Mouse (Mus musculus) cerebellum, adult 9-10 months (tissue): Measurements from ENCODE around the gene Slc16a8.
"Not testable (repeated sequence)": the region's sequence is repeated elsewhere in the genome, so short reads cannot be mapped to it uniquely, and the experiment has no call there.

Experiments
- DNase-seq: peaks from one replicate; pipeline ENCODE4 v3.0.0; 2022

The Slc16a8 gene

DNA sequence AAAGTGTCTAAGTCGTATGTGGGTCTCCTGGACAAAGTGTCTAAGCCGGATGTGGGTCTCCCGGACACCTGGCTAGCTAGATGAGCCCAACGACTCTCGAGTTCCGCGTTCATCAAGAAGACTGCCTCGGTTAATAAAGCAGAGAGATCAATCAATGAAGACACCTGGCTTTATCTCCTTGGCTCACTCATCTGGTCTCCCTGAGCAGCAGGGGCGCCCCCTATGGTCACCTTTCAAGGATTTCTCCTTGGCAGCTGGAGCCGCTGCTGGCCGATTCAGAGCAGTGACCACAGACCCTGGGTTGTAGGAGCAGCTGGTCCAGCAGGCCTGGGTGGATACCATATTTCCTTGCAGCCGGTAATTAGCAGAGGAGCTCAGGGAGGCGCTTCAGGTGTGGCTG, 7.8 kb upstream of the Slc16a8 start:
- DNase-seq = no peak

DNA sequence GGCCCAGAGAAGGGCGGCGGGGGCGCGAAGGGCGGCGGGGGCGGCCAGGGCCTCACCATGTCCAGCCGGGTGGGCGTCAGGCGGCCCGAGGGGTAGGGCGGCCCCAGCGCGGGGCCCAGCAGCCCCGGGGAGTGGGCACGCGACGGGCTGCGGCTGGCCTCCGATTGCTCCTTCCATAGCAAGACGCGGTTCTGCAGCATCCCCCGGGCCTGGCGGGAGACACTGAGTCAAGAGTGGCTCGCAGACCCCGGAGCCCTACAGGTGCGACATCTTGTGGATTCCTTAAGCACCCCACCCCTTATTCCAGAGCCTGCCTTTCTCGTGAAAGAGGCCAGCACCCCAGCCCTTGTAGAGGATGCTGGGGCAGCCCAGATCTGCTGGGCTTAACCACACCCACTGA, 7.2 kb upstream of the Slc16a8 start:
- DNase-seq = no peak

DNA sequence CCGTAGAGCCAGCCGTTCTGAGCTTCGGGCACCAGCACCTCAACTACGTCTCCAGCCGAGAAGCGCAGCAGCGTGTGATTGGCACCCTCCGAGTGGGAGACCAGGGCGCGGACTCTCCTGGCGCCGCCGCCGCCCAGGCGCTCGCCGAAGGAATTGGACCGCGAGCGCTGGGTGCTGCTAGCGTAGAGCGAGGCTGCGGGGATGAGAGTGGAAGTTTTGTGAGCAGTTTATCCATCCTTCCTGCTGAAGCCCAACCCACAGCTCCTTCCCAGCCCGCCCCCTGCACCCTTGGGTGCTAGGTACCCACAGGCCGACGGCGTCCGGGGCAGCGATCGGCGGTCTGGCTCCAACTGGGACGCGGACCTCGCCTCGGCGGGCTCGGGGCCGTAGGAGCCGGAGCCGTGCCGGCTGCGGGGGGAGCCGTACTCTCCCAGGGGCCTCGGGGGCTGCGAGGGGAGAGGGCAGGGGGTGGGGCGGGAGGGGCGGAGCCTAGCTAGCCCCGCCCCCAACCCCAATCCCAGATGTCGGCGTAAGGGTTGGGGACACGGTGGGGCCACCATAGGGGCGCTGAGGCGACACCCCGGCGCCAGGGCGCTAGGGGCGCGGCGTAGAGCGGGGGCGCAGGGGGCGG, 6.6 kb upstream of the Slc16a8 start:
- no peak for DNase-seq

DNA sequence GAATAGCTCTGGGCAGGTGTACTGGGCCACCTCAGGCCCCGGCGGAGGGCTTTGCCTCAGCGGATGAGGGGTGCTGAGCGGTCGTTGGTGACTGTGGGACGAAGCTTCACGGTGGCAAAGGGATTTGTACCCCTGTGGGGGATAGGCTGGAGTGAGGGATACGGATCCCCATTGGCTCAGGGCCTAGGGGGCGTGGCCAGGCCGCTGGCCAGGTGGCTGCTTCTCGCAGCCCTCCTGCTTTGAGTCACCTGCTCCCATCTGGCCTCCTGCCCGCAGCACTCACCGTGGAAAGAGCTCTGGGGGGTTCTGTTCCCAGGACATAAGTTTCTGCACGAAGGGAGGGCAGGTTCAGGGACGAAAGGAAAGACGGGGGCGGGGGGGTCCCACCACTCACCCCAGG, 4.0 kb upstream of the Slc16a8 start:
- DNase-seq = no peak

DNA sequence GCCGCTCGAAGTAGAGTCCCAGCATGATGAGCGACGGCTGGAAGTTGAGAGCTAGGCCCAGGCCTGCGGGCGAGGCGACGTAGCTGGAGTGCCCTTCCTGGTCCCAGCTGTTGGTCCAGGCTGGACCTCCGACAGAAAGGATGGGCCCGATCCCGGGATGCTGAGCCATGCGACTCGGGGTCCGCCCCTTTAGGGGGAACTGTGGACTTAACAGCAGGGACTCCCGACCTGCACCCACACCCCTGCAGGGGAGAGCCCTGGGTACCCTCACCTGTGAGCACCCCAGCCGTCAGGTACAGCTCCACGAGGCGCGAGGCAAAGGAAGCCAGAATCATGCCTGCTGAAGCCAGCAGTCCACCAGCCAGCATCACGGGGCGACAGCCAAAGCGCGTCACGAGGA, 2.0 kb downstream of the Slc16a8 start:
- DNase-seq = no peak

DNA sequence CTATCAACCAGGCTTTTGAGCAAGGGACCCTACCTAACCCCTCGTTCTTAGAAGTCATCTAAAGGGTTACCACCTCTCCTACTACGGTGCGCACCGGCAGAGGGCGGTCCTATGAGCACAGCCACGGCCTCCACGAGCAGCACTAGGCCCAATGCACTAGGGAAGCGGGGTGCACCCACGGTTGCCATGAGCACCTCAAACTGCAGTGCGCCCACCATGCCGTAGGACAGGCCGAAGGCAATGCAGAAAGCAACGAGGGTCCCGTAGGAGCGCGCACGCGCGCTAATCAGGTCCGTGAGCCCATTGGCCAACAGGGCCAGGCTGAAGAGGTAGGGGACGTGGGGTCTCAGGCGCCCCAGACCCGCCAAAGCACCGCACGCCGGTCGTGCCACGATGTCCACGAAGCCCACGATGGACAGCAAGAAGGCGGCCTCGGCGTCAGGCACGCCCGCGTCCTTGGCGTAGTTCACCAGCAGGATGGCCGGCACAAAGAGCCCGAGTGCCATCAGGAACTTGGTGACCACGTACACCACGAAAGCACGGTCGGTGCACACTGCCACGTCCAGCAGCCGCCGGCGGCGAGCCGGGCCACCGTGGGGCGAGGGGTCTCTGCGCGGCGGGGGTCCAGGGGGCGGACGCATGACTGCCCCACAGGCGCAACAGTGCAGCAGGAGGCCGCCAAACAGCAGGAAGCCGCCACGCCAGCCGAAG, 2.6 kb downstream of the Slc16a8 start:
- DNase-seq = no peak

DNA sequence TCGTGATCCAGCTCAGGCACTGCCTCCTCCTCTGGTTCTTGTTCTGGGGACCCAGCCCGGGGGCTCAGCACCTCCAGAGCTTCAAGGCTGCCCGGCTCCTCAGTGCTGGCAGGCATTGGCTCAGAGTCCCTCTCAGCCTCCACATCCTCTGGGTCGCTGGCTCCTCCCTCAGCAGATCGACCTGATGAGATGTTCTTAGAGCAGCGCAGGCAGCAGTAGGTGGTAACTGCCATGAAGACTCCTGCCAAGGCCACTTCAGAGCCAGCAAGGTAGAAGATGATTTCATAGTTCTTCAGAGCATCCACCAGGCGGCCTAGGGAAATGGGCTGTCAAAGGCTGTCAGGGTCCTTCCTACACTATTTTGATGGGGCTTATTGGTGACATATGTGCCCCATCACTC, 3.4 kb downstream of the Slc16a8 start:
- no peak for DNase-seq

DNA sequence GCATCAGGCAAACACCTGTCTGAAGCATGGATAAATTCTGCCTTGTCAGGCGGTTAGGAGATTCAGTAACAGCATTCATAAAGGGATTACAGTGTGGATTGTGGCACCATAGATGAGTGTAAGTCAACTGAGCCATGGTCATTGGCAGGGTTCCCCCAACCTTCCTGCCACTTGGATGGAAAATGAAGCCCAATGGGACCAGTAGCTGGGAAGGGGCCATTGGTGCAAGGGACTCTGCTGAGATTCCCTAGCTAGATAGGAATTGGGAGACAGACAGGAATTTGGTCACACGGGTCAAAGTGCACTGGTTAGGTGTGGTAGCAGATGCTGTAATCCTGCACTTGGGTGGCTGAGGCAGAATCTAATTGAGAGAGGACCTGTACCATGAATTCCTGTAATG, 4.3 kb downstream of the Slc16a8 start:
- no peak for DNase-seq

DNA sequence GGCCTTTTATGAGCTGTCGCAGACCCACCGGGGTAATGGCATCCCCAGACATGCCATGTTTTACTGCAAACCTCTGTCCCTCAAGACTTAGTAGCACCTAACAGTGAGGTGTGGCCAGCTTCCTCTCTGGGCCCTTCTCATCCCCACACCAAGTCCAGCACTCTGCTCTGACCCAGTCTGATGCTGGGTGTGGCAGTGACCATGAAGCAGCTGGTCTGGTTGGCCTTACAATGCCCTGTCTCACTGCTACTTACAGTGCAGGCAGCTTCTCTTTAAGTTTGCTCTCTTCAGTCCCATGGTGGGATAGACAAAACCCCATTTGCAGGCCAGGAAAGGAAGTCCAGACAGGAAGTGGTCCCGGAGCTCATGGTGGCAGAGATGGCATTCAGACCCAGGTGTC, 9.2 kb downstream of the Slc16a8 start:
- DNase-seq = no peak

DNA sequence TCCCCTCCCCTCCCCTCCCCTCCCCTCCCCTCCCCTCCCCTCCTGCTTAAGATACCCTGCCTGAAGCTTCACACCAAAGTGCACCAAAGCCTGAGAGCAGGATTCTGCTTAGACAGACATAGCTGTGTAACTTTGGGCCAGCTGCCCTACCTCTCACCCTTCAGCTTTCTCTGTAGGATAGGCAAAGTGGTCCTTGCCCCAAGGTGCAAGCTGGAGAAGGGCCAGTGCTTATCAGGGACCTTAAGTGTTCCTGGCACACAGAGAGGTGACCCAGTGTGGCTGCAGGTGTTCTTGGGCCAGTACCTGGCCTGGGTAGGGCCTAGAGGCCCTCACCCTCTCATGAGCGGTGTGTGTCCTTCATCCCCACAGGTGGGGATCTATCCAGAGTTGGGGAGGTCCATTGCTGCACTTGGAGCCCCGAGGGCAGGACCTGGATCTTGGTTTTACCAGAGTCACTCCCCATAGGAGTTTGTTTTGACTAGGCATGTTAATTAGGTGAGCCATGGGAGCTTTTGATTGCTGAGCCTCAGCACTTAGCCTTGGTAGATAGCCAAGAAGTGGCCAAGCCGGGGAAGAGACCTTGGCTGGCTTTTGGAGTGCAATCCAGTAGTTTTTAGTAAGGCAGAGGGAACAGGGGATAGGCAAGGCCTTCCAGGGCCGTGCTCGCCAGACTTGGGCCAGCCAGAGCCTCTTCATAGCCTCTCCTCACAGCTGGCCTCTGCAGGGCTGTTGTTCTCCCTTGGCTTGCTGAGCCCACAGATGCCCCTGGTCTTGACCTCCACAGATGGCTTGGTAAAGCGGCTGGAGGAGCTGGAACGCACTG, 10.3 kb downstream of the Slc16a8 start:
- no peak for DNase-seq

DNA sequence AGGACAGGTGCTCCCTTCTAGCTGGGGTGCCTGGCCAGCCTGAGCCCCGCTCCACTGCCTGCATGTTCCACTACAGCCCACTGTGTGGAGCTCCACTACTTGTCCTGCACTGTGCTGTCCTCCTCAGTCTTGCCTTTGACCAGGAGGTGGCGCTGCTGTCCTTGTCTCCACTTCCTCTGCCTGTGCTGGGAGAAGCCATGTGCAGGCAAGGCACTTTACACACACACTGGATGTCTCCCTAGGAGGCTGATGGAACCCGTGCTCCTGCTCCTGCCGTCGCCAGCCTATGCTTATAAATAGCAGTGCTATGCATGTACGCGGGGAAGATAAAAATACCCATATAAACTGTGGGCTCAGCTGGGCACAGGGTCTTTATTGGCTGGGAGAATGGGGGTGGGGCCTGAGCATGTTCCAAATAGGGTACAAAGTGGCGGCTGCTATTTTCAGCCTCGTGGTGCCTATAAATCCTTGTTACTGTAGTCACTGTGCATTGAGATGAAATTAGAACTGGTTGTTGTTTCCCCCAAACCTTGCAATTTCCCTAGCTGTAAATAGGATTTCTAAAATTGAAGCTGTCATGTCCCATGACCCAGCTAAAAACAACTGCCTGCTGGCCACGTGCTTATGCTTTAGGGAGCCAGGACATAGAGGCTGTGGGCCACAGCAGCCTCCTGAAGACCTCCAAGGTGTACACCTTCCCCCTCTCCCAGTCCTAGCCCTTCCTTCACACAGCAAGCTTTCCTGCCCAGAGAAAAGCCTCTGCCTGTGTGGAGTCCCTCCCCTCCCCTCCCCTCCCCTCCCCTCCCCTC, 11.1 kb downstream of the Slc16a8 start:
- DNase-seq = peak; percentile 94

DNA sequence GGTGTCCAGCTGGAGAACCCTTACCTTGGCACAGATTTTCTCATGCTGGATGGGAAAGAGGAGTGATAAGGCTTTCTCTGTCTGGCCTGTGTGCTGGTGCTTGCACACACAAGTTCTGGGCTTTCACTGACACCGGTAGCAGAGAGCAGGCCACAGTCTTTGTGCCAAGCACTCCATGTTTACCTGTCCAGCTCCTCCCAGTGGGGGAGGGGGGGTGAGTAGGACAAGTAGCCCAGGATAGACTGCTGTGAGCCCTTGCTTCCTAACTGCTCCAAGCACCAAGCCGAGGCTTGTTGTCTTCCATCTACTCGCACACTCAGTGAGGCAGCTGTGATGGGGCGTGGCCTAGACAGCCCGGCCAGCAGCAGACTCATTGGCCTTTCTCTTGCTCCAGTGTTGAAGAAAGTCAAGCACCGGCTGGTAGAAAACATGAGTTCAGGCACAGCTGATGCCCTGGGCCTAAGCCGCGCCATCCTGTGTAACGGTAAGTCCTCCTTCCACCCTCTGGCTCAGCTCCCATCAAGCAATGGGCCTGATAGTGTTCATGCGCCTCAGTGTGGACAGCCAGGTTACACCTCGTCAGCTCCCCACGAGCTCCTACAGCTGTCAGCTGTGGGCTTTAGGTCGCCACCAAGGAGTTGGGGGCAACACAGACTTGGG, 11.9 kb downstream of the Slc16a8 start:
- DNase-seq = no peak

DNA sequence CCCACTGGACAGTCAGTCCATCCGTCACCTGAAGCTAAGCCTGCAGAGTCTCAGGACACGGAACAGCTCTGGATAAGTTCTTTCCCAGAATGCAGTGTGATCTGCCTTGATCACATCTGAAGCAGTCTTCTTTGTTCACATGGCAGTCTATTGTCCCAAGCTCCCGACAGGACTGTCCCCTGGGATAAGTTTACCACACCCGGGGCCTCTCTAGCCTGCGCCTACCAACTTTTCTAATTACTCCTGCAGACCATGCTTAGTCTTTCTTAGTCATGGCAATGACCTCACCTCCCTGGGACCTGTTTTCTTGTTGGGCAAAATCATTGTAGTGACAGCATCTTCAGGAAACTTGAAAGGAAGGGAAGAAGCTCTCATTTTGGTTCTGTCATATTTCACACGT, 16.5 kb downstream of the Slc16a8 start:
- no peak for DNase-seq

DNA sequence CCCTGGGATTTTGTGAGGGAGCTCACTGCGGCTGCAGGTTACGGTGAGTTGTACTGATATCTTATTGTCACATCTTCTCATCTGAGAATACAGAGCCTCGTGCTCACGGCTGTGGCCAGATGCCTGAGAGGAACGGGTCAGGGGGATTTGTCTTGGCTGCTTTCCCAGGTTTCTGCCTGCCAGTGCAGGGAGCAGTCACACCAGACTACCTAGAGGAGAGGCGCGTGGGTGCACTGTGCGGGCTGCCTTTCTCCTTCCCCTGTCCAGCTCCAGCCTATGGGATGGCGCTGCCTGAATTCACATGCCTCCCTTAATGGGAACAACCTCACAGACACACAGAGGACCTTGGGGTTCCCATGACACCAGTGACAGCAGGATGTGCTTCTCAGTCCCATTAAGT, 19.3 kb downstream of the Slc16a8 start:
- DNase-seq = no peak

DNA sequence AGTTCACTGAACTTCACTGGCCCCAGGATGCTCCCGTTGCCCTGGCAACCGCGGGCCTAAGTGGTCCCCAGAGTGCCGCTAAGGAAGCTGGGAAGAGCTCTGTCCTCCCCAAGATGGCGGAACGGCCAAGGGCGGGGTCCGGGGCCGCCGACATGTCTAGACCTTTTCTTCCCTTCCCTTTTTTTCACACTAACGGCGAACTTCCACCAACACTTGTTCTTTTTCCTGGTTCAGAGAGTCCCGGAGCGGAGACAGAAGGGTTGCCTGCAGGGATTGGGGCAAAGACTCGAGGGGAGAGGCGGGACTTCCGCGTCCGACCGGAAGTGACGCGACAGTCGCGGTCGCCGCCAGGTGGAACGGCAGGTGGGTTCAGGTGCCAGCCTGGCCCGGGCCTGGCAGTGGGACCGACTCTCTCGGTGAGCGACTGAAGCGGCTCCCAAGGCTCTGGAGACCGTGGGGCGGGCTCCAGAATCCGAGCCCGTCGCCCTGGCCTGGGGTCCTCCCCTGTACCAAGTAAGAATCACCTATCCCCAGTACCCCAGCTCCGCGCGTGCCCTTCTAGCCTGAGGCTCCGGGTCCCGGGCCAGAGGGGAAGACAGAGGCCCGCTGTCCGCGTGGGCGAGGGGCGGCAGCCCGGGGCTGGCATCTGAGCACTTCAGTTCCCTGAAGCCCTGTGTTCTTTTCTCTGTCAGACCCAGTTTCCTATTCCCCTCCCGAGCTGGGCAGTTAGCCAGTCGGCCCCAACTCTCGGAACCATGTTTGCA, 25.3 kb downstream of the Slc16a8 start, which contains the start of the genes Pick1 and Gm49486:
TSS of gene Pick1 (plus strand) at position 116 of the 764 bp plus-strand sequence.
TSS of gene Gm49486 (plus strand) at position 334 of the 764 bp plus-strand sequence.
- DNase-seq = peak; percentile 93

DNA sequence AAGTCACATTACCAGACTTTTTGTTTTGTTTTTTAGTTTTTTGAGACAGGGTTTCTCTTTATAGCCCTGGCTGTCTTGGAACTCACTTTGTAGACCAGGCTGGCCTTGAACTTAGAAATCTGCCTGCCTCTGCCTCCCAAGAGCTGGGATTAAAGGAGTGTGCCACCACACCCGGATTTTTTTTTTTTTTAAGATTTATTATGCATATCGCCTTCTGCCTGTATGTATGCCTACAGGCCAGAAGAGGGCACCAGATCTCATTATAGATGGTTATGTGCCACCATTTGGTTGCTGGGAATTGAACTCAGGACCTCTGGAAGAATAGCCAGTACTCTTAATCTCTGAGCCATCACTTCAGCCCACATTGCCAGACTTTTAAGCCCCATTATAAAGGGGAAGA, 28.8 kb downstream of the Slc16a8 start:
- DNase-seq = not testable (repeated sequence)

DNA sequence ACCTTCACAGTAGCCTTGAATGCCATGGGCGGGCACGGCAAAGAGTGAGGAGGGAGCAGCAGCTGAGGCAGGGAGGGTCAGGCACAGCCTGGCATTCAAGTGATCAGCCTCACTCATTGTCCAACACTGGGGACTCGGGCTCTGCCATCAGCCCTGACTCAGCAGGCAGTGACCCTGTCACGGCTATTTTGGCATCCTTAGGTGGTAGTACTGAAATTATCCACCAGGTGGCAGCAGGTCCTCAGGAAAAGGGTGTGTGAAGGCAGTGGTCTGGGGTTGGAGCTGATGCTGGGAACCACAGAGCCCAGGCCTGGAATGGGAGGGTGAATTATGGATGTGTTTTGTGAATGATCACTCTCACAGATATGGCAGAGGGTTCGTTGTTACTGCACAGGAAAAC, 29.9 kb downstream of the Slc16a8 start:
- peak; percentile 93 for DNase-seq

DNA sequence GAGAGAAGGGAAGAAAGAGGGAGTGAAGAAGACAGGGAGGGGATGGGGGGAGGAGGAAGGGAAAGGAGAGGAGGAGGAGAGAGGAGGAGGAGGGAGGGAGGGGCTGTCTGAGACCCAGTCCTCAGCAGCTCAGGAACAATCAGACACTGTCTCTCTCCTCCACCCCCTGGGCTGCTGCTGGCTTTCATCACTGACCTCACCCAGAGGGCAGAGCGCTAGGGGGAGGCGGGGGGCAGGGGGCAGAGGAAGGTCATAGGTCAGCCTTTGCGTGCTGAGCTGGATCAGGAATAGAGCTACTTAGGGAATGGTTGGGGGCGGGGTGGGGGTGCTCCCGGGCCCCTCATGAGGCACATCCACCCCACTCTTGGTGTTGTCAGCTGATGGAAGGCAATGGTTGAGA, 30.9 kb downstream of the Slc16a8 start:
- DNase-seq = no peak

DNA sequence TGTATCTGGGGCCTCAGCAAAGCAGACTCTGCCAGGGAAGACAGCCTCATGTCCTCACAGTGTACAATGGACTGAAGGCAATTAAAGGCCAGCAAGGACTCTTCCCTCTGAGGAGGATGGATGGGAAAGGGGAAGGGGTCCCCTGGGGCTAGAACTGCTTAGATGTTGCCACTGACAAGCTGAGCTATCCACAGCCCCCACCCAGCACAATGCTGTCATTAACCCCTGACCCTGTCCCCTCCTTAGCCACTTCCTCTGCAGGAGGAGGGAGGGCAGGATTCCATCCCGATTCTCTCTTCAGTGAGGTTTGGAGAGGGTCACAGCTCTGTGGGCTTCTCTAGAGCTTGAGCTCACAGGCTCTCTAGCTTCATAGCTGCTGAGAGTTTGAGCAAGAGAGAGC, 35.0 kb downstream of the Slc16a8 start:
- DNase-seq = no peak

DNA sequence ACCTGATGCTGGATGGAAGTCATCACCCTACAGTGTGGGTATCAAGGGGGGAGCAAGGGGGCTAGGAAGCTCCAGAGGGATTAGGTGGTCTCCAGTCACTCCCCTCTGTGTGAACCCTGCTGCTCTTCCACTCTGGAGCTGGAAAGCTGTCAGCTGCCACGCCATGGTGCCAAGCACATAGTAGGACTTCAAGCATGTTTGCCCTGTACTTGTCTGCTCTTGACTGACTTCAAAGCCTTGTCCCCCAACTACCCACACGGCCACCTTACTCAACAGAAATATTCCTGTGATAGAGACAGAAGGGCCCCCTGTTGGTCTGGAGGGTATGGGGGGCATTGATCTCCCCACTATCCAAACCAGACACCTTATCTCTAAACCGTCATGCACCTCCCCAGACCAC, 38.4 kb downstream of the Slc16a8 start:
- no peak for DNase-seq

DNA sequence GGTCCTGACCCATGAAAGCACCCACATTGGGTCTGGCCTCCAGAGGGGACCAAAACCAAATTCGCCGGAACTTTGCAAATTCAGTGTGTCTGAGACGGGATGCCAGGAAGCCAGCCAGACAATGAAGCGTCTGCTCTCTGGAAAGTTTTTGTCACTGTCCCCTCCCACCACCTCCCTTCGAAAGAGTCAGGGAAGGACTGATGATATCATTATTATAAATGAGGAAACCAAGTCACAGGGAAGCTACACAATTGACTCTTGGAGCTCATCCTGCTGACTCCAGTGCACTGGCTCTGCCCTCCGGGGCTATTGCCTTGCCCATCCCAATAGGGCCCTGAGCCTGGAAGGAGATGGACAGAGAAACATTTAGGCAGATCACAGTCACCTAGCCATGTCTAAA, 41.0 kb downstream of the Slc16a8 start:
- no peak for DNase-seq
